Mouse (Mus musculus) layer of hippocampus, postnatal 14 days (tissue): ENCODE measurements at regions not wholly inside any gene's neighbourhood (a gene's known extent, or its start where the extent isn't known, plus 50 kb on each side); places are given as distances from the start of the nearest gene placed in this dataset.
A peak's percentile ranks its signal among the peaks of the same experiment; 100 is the strongest.

ENCODE experiments used
- DNase-seq, 2 experiments: peaks; one replicate each; pipeline ENCODE4 v3.0.0; 2021 to 2022; ENCODE audit warnings: low spot score in 2 of 2, mixed read lengths in 1 of 2

DNA sequence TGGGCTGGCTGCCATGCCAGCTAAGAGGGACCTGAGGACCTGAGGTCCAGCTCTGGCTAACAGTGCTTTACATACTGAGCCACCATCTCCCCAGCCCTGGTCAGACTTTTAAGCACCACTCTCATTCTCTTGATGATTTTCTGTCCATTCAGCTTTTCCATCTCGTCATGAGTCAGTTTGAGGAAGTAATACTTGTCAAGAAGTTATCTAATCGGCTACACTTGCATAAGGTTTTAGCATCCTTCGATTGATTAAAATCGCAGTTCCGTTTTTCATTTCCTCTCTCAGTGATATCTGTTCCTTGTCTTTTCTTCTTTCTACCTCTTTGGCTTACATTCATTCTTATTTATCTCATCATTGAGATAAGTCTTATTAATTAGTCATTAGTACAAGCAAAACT is 207.4 kb upstream of the Hs6st1 start:
- DNase-seq = no peak

DNA sequence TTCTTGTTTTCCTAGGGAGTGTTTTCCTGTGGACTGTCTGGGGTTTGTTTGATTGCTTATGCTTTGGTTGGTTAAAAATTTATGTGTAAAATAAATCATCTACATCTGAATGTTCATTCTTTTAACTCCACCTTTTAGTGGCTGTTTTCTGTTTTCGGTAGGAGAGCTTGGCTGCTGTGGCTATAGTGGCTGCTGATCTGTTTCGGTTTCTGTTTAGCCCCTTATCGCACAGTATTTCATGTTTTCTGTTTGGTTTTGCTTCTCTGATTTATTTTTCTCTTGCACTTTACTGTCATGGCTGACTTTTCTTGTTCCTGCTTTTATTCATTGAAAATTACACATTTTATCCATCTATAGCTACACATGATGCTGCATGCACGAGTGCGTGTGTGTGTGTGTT is 206.0 kb upstream of the Hs6st1 start:
- no peak for DNase-seq

GRCm38 (mm10) chr1:35862661-35863060 is 205.5 kb upstream of the Hs6st1 start:
- no peak for DNase-seq

DNA sequence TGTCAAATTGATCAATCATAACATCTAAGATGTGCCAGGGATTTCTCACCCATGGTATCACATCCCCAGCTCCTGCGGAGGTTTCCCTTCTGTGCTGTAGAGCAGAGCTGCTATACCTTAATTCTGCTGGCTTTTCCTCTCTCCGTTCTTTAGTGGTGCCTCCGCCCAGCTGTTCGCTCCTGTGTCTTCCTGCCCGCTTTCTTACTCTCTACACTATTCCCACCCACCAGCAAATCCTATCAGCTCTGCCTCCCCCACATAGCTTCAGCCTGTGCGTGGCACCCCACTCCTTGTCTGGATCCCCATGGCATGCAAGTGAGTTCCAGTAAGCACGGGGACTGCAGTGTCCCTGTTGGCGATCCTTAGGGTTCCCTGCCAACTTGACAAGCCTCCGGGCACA is 204.0 kb upstream of the Hs6st1 start:
- DNase-seq = no peak

DNA sequence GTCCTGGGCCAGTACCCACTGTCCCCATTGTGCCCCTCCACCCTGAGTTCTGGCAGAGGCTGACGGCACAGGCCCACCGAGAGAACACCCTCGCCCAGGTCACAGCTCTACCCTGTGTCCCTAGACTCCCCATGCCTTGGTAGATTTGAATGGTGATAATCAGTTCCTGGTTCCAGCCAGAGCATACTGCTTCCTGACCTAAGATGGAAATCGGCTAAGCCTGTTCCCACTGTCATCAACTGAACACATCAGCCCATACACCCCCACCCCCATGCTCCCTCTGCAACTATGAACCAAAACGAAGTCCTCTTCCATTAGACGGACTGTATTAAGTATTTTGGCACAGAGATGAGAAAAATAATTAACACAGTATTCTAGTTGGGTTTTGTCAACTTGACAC is 202.9 kb upstream of the Hs6st1 start:
- DNase-seq = no peak

DNA sequence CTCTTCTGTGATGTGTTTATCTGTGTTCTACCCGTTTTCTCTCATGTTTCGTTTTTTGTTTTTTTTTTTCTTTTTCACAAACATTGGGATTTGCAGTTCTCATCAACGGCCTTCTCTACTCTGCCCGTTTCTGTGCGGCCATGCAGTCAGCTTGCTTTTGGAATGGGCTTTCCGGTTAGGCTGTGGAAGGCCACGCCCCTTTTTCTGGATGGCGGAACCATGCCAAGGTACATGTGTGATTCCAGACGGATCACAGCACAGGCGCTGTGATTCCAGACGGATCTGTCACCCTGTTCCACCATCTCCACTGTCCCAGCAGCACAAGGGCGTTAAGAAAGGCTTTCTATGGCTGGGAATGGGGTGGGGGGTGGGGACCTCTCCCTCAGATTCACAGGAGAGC is 201.6 kb upstream of the Hs6st1 start:
- no peak for DNase-seq

DNA sequence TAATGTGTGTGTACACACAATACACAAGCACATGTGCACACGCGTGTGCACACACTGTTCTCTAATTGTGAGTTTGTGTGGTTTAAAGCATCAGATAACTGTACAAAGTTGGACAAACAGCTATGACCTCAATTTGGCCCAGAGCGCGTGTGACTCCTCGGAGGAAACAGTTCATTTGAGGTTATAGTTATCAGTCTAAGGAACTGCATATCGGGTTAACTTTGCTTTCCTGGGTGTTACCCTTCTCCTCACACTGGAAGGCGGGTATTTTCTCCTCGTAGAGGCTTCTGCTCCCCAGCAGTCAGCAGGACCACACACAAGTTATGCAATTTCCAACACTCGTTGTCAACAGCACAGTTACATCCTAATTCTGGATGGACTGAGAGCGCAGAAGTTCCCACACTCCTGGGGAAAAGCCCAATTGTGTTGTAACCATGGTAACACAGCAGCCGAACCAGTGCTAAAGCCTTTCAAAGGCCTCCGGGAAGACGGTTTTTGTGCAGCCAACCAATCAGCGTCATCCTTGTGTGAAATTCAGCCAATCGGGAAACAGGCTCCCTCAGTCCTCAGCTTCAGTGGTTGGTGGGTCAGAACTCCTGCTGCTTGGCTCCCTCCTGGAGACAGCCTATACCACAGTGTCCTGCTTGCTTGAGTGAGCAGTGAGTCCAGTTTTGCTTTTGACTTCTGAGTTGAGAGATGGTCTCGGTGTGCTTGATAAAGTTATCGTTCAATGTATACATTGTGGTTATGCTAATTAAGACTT is 198.6 kb upstream of the Hs6st1 start:
- DNase-seq = peak; percentile 74 to 90

DNA sequence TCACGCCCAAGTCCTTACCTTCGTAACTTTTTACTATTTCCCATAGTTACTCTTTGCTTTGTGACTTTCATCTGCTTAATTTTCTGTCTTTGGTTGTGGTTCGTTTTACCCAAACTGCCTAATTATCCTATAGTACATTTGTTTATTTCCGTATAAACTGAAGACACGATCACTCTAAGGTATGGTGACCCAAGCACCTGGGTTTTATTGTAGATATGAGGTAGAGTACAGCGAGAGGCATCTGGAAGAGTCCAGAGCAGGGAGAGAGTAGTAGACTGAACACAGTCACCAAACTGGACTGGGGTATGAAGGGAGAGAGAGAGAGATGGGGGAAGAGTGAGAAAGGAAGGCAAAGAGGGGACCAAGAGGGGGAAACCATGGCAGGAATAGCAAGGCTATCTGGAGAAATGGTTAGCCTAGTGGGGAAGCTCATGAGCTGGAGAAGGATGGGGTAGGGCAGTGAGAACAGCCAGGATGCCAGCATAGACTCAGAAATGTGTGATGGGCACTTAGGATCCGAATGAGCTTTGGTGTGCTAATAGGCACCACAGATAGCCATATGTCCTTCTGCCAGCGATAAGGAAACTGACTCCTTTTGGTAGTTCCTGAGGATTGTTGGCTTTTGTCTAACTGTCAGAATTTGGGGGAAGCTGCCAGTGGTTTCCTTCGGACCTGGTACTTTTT is 197.9 kb upstream of the Hs6st1 start:
- no peak for DNase-seq

- no peak for DNase-seq
Measured at GRCm38 (mm10) chr1:35873038-35873437, 195.2 kb upstream of the Hs6st1 start.

GRCm38 (mm10) chr1:35875210-35875811 is 192.9 kb upstream of the Hs6st1 start:
- DNase-seq = no peak

DNA sequence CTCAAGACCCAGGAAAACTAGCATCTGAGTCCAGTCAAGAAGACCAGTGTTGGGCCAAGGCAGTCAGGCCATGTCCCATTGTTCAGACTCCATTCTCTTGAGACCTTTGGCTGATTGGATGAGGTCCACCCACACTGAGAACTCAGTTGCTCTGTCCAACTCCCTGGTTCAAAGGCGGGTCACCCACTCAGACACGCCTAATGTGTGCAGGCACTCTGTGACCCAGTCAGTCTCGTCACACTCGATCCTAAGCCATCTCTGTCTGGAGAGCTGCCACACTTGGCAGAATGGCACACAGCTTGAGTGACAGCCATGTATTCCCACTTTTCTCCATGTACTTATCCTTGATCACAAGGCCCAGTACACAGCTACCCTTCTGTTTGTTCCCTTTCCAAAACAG is 189.8 kb upstream of the Hs6st1 start:
- DNase-seq = peak; percentile 18 to 25

DNA sequence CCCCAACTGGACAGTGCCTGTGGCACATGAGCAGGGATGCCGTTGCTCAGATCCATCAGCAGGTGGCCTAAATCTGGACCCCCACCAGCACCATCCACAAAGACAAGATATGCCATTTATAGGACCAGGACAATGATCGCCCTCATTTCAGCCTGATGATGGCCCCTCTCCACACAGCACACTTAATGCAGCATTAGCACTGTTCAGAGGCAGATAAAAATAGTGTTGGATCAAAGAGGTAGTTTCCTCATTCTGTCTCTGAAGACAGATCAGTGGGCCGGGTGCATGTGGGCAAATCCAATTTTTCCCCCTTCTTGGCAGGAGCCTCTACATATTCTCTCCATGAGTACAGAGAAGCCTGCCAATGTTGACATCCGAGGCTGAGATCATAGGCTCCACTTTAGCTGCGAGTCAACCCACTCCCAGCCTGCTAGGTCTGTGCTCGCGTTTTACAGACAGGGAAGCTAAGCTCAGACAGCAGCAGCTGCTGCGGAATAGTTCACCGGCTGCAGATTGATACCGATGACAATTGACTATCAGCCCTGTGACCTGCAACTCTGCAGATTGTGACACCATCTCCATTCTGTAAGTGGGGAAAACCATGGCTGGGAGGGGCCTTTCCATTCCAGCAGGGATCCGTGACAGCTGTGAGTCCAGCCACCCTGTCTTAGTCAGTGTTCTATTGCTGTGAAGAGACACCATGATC is 188.7 kb upstream of the Hs6st1 start:
- DNase-seq = peak; percentile 70 to 91

GRCm38 (mm10) chr1:35880562-35881265 is 187.5 kb upstream of the Hs6st1 start:
- no peak for DNase-seq

DNA sequence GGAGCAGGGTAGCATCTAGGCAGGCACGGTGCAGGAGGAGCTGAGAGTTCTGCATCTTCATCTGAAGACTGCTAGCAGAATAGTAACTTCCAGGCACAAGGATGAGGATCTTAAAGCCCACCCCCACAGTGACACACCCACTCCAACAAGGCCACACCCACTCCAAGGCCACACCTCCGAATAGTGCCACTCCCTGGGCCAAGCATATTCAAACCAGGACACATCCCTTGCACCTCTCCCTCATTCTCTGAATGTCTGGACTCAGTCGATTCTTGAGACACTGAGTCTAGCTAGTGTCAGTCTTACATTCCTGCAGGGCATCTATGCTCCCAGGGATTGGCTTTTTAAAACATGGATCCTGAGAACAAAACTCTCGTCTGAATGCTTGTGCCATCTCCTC is 186.7 kb upstream of the Hs6st1 start:
- no peak for DNase-seq

GRCm38 (mm10) chr1:35882101-35882500 is 186.1 kb upstream of the Hs6st1 start:
- no peak for DNase-seq

GRCm38 (mm10) chr1:35889731-35890499 is 178.3 kb upstream of the Hs6st1 start:
- no peak for DNase-seq

DNA sequence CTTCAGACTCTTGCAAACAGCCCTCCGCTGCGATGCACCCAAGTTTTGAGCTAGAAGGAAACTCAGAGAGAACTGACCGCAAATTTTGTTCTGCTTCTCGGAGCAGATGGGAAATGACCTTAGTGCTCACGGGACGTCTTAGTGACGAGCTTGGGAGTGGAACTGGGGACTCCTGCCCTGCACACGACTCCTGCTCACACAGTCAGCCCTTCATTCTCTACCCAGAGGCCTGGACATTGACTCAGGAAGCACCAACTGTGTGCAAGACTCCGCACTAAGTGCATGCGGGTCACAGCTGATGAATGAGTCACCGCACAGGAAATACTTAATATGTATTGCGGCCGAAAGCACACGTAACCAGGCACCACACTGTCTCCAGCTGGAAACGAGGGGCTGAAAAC is 177.7 kb upstream of the Hs6st1 start:
- no peak for DNase-seq

- no peak for DNase-seq
Measured at GRCm38 (mm10) chr1:35899536-35899935, 168.7 kb upstream of the Hs6st1 start.

GRCm38 (mm10) chr1:35904001-35904547 is 164.1 kb upstream of the Hs6st1 start:
- DNase-seq = no peak

- DNase-seq = no peak
Measured at GRCm38 (mm10) chr1:35913551-35913950, 154.6 kb upstream of the Hs6st1 start.
